Comparison of ENCODE assay signal across 10 mouse cellular contexts in genomic region chr10:33304982-33305381, GRCm38 (mm10).
DNase-seq lines count a peak whose midpoint lies in the region; ATAC-seq and TF ChIP-seq lines count a peak whose summit lies in the region.
"Had no signal": no experiment of that assay in that cellular context is flagged by ENCODE, and none has a peak within 500 bp of the region (broad histone marks: within the 10 kb centered on the region; RNA-seq: fewer than 3 reads in every experiment).

No protein-coding gene starts in this region.

- WGBS in hindbrain, embryonic 14.5 days: 27% methylated on average over 2 of the region's 2 CpGs
- 36% methylated on average over 2 of the region's 2 CpGs for WGBS in hindbrain, embryonic 12.5 days
- 37% methylated on average over 2 of the region's 2 CpGs for WGBS in stomach, postnatal 0 days
- WGBS in intestine, embryonic 16.5 days: 26% methylated on average over 2 of the region's 2 CpGs

- no peak overlapping the region for H3K4me3 ChIP-seq in hindbrain, embryonic 14.5 days (replicated peaks; ENCODE audit: low read length)
- no peak overlapping the region for H3K4me3 ChIP-seq in hindbrain, embryonic 12.5 days
- H3K4me3 ChIP-seq in stomach, postnatal 0 days (ENCODE audit: low read depth, low read length): no peak overlapping the region
- no peak overlapping the region for H3K4me3 ChIP-seq in intestine, embryonic 16.5 days (ENCODE audit: low read length)
- H3K4me3 ChIP-seq: erythroblast, embryonic 14.5 days; megakaryocyte, embryonic 14.5 days had no signal

- no peak overlapping the region for H3K4me2 ChIP-seq in hindbrain, embryonic 14.5 days (replicated peaks)
- no peak overlapping the region for H3K4me2 ChIP-seq in hindbrain, embryonic 12.5 days (replicated peaks)
- H3K4me2 ChIP-seq in stomach, postnatal 0 days (replicated peaks; ENCODE audit: low read depth): no peak overlapping the region
- H3K4me2 ChIP-seq in intestine, embryonic 16.5 days (ENCODE audit: low read depth, low read length): no peak overlapping the region

- H3K9ac ChIP-seq in hindbrain, embryonic 14.5 days: no peak overlapping the region
- no peak overlapping the region for H3K9ac ChIP-seq in hindbrain, embryonic 12.5 days
- no peak overlapping the region for H3K9ac ChIP-seq in stomach, postnatal 0 days (ENCODE audit: low read length)
- no peak overlapping the region for H3K9ac ChIP-seq in intestine, embryonic 16.5 days (ENCODE audit: low read depth, low read length)

- TF ChIP-seq CTCF in stomach, postnatal 0 days (IDR thresholded peaks at IDR 0.05; ENCODE audit: low read depth): peak; percentile 60

- no peak for ATAC-seq in hindbrain, embryonic 14.5 days (ENCODE audit: low FRiP score)
- no peak for ATAC-seq in hindbrain, embryonic 12.5 days (ENCODE audit: low FRiP score)
- no peak for ATAC-seq in stomach, postnatal 0 days (ENCODE audit: low FRiP score, low TSS enrichment)
- ATAC-seq in intestine, embryonic 16.5 days: no peak

- H3K4me1 ChIP-seq in hindbrain, embryonic 14.5 days (replicated peaks; ENCODE audit: control insufficient read depth, insufficient read depth, low read length): no peaks in the 10 kb centered on the region
- H3K4me1 ChIP-seq in hindbrain, embryonic 12.5 days: no peaks in the 10 kb centered on the region
- H3K4me1 ChIP-seq in stomach, postnatal 0 days (replicated peaks; ENCODE audit: control insufficient read depth, insufficient read depth): no peaks in the 10 kb centered on the region
- H3K4me1 ChIP-seq in intestine, embryonic 16.5 days (ENCODE audit: control insufficient read depth, insufficient read depth, low read length): no peaks in the 10 kb centered on the region
- H3K4me1 ChIP-seq: megakaryocyte, embryonic 14.5 days had no signal

- peak; percentile 73 for DNase-seq in hindbrain, embryonic 14.5 days (ENCODE audit: low spot score)
- DNase-seq in testis, postnatal 10 days (ENCODE audit: low spot score): peak; percentile 47
- DNase-seq in testis, postnatal 14 days (ENCODE audit: low spot score): no peak
- DNase-seq in forelimb bud, embryonic 11.5 days (ENCODE audit: low read depth, low spot score): peak; percentile 16
- no peak for DNase-seq in stomach, postnatal 0 days (ENCODE audit: low spot score)
- DNase-seq in gastrocnemius, postnatal 10 days: no peak

- no peaks in the 10 kb centered on the region for H3K36me3 ChIP-seq in hindbrain, embryonic 14.5 days (replicated peaks; ENCODE audit: control insufficient read depth, insufficient read depth)
- no peaks in the 10 kb centered on the region for H3K36me3 ChIP-seq in hindbrain, embryonic 12.5 days
- H3K36me3 ChIP-seq in stomach, postnatal 0 days (ENCODE audit: control insufficient read depth, insufficient read depth, low read length): no peaks in the 10 kb centered on the region
- no peaks in the 10 kb centered on the region for H3K36me3 ChIP-seq in intestine, embryonic 16.5 days (ENCODE audit: control insufficient read depth, insufficient read depth, low read length)

- no peak overlapping the region for H3K27ac ChIP-seq in hindbrain, embryonic 14.5 days
- no peak overlapping the region for H3K27ac ChIP-seq in hindbrain, embryonic 12.5 days
- no peak overlapping the region for H3K27ac ChIP-seq in stomach, postnatal 0 days (replicated peaks)
- no peak overlapping the region for H3K27ac ChIP-seq in intestine, embryonic 16.5 days (ENCODE audit: low read length)

- H3K27me3 ChIP-seq in hindbrain, embryonic 14.5 days (ENCODE audit: control insufficient read depth, insufficient read depth, low read length): no peaks in the 10 kb centered on the region
- H3K27me3 ChIP-seq in hindbrain, embryonic 12.5 days: no peaks in the 10 kb centered on the region
- H3K27me3 ChIP-seq in stomach, postnatal 0 days (ENCODE audit: control insufficient read depth, insufficient read depth, low read length): no peaks in the 10 kb centered on the region
- H3K27me3 ChIP-seq in intestine, embryonic 16.5 days (replicated peaks; ENCODE audit: control insufficient read depth, insufficient read depth, low read length): no peaks in the 10 kb centered on the region
- H3K27me3 ChIP-seq: megakaryocyte, embryonic 14.5 days had no signal

- TF ChIP-seq EP300 in stomach, postnatal 0 days (optimal IDR thresholded peaks at IDR 0.05): no peak

- no peaks in the 10 kb centered on the region for H3K9me3 ChIP-seq in hindbrain, embryonic 14.5 days (ENCODE audit: control insufficient read depth, low read length)
- H3K9me3 ChIP-seq in hindbrain, embryonic 12.5 days (replicated peaks): no peaks in the 10 kb centered on the region
- H3K9me3 ChIP-seq in stomach, postnatal 0 days (ENCODE audit: control insufficient read depth, low read length): no peaks in the 10 kb centered on the region
- no peaks in the 10 kb centered on the region for H3K9me3 ChIP-seq in intestine, embryonic 16.5 days (ENCODE audit: control insufficient read depth, low read length)
- H3K9me3 ChIP-seq: megakaryocyte, embryonic 14.5 days had no signal

Comparison
In these comparisons a context has a peak if more than half of its experiments do, and no peak if none do; other contexts are left out.
1. DNase-seq: peak in hindbrain, embryonic 14.5 days (single experiment), testis, postnatal 10 days (single experiment) and forelimb bud, embryonic 11.5 days (single experiment); none in testis, postnatal 14 days (single experiment), stomach, postnatal 0 days (single experiment) and gastrocnemius, postnatal 10 days (single experiment).